Mouse (Mus musculus): Measurements from ENCODE around the gene Olfr325.
"Not testable (repeated sequence)": the region's sequence is repeated elsewhere in the genome, so short reads cannot be mapped to it uniquely, and the experiment has no call there.

Gene Olfr325

DNA sequence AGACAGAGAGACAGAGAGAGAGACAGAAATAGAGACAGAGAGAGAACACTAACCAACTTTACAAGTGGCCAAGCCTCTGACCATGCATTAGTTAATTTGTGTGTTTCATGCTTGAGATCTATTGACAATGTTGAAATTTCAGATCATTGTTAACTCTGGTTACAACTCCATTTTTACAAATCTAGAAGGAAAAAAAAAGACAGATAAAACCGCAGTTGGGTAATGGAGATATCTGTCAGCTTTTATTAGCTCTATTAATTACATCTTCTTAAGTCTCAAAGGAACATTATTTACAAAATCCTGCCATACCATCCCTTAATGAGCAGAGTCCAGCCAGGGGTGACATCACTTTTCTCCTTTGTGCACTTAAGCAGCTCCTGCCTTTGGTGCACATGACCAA, at the start of gene Olfr325:
Olfr325 (plus strand) TSS at position 301 of the 400 bp plus-strand sequence.
- DNase-seq (ENCODE audit: low read depth, low spot score) = no peak

DNA sequence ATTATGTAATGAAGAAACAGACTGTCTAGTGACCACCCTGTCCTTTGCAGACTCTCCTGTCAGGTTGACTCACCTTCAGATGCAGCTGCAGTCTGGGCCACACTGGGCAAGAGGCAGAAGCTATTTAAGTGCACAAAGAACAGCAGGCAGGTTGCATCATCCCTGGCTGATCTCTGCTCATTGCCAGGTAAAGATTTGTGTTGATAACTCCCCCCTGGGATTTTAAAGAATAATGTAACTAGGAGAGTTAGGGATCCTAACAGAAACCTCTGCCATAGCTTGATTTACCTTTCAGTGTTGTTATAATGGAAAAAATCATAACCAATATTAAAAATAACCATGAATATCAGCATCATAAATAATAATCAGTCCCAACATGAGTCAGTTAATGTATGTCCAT, 42.8 kb upstream of the Olfr325 start, which contains the start of gene Olfr330:
Olfr330 (minus strand) TSS at position 101 of the 400 bp plus-strand sequence.
- DNase-seq (ENCODE audit: low read depth, low spot score) = not testable (repeated sequence)

GRCm38 (mm10) chr11:58546322-58546721, 31.2 kb upstream of the Olfr325 start, which contains the start of gene Olfr329-ps:
Olfr329-ps (minus strand) TSS chr11:58546422.
- no peak for DNase-seq (ENCODE audit: low read depth, low spot score)

DNA sequence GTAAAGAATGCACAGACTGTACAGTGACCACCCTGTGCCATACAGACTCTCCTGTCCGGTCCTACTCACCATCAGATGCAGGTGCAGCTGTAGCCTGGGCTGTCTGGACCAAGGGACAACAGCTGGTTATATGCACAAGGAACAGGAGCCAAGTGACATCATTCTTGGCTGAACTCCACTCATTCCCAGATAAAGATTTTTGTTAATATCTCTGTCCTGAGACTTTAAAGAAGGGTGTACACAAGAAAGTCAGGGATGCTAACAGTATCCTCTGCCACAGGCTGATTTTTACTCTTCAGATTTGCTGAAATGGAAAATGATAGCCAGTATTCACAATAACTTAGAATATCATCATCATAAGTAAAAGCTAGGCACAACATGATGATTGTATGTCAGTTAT, 22.0 kb upstream of the Olfr325 start, which contains the start of gene Olfr328:
Olfr328 (minus strand) TSS at position 101 of the 400 bp plus-strand sequence.
- no peak for DNase-seq (ENCODE audit: low read depth, low spot score)

GRCm38 (mm10) chr11:58570405-58570804, 7.1 kb upstream of the Olfr325 start, which contains the start of gene Olfr224:
Olfr224 (minus strand) TSS chr11:58570553.
- no peak for DNase-seq (ENCODE audit: low read depth, low spot score)

- DNase-seq (ENCODE audit: low read depth, low spot score) = no peak
Observed at GRCm38 (mm10) chr11:58578636-58579035, 1.1 kb downstream of the Olfr325 start.

GRCm38 (mm10) chr11:58587898-58588348, 10.4 kb downstream of the Olfr325 start:
- no peak for DNase-seq (ENCODE audit: low read depth, low spot score)

DNA sequence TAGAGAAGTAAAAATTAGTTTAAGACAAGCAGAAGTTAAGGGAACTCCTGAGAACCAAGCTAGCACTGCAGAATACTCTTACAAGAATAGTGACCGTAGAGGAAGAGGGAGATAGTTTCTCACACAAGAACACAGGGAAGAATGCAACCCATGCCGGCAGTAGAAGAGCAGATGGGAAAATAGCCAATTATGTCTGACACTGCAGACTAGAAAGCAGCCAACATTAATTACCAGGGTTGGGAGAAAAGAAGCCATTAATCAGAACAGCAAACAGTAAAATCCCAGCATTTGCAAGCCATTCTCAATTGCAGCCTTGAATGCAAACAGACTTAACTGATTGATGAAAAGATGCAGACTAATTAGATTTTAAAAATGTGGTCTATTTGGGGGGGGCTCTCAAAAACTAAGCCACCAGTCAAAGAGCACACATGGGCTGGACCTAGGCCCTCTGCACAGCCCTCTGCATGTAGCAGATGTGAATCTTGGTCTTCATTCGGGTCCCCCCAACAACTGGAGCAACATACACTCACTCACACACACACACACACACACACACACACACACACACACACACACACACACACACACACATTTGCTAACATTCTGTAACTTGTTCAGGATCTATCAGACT, 11.2 kb downstream of the Olfr325 start:
- DNase-seq (ENCODE audit: low read depth, low spot score) = no peak

- DNase-seq (ENCODE audit: low read depth, low spot score) = no peak
Observed at GRCm38 (mm10) chr11:58594814-58595213, 17.3 kb downstream of the Olfr325 start, which contains the start of gene Olfr324. Olfr324 (plus strand) TSS chr11:58595114.

DNA sequence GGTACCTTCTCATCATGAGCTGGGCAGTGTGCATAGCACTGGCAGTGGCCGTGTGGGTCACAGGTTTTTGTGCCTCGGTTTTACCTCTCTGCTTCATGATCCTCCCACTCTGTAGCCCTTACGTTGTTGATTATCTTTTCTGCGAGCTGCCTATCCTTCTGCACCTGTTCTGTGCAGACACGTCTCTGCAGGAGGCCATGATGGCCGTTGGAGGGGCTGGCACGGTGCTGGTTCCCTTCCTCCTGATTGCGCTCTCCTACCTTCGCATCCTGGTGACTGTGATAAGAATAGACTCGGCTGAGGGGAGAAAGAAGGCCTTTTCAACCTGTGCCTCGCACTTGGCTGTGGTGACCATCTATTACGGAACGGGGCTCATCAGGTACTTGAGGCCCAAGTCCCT, 20.3 kb downstream of the Olfr325 start:
- DNase-seq (ENCODE audit: low read depth, low spot score) = no peak

DNA sequence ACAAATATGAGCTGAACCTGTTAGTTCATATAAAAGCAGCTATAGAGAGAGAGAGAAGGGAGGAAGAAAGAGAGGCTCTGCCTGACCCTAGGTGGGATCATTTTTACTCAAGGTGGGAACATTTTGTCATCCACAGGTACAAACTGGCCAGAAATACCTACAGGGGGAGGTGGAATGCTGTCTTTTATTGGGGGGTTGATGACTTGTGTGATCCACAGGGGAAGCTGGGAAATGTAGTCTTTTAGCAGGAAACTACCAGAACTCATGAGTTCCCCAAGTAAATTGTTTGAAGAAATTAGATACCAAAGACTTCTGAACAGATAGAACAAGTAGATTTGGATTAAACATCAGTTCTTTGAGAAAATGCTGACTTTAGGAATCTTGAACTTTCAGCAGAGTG, 24.5 kb downstream of the Olfr325 start:
- no peak for DNase-seq (ENCODE audit: low read depth, low spot score)

DNA sequence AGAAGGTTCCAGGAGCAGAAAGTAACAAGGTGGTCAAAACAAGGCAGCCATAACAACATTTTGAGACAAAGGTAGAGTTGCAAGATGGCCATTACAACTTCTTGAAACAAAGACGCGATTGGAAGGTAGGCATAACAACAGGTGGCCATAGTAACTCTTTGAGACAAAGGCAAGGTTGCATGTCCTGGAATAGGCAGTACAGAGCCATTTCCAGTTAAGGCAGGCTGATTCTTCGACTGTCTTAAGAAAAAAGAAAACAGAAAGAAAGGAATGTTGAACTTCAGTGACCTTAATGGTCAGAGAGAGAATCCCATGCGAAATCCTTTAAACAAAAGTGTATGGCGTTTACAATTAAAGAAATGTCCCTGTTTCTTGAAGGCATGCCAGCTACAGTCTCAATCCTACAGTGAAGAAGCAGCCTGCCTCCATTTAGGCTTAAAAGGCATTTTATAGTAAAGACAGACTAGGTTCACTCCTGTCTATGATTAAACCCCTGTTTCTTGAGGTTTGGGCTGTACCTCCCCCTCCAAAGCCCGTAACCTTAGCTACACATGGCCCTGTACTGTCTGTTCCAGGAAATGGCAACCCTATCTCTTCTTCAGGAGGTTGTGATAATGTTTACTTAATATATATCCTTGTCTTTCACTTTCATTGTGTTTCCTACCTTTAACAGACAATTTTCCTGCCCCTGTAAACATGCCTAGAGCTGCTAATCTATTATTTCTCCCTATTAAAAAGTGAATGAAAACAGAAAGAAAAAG, 25.4 kb downstream of the Olfr325 start:
- no peak for DNase-seq (ENCODE audit: low read depth, low spot score)

DNA sequence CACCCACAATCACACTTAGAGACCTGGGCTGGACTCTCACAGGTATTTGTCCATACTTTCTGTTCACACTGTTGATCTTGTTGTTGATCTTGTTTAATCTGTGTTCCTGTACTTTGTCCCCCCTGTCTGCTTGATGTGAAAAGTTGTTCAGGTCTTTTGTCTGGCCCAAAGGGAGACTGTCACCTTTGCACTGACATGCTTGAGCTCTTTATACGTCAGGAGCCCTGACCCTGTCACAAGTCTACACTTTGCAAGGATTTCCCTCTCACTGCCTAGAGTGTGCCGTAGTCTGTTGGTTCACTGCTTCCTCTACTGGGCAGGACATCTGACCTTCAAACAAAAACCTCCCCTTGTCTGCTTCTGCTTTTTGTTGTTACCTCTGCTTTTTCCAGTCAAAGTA, 27.2 kb downstream of the Olfr325 start:
- DNase-seq (ENCODE audit: low read depth, low spot score) = no peak

- DNase-seq (ENCODE audit: low read depth, low spot score) = no peak
Observed at GRCm38 (mm10) chr11:58605228-58605627, 27.7 kb downstream of the Olfr325 start.

DNA sequence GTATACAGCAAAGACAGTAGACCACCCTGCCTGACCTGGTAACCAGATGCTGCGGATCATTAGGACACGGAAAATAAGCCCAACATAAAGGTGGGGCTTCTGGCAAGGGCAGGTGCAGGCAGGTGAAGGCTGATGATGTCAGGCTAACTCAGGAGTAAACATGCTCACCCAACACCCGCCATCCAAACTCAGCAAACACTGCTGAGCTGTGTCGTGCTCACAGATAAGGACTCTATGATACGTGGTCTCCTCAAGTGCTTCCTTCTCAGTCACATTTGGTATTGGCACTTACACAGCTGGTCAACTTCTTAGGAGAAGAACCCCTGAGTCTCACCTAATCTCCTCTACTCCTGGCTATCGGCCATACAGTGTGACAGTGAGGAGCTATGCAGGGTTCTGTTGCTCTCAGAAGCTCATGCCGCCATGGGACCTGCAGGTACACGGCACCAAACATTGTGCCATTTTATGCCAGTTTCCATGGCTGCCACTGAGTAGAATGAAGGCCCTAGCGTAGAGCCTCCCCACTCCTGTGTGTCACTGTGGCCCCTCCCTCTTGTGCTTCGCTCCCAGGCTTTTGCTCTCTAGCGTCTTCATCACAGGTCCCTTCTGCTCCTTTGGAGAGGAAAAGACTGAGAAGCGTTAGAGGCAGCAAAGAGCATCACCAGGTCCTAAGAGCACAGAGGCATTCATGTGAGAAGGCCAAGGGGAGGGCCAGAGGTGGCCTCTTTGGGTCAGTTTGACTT, 28.8 kb downstream of the Olfr325 start:
- DNase-seq (ENCODE audit: low read depth, low spot score) = no peak

DNA sequence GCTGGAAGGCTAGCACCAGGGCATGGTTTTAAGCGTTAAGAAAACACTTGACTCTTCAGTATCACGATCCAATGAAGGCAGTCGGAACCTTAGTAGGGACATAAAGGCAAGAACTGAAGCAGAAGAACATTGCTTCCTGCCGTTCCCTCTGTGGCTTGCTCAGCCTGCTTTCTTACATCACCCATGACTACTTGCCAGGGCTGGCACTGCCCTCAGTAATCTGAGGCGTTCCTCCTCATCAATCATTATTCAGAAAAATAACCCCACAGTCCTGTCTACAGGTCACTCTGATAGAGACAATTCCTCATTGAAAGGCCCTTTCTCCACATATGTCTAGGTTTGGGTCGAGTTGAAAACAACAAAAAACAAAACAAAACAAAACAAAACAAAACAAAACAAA, 29.5 kb downstream of the Olfr325 start:
- no peak for DNase-seq (ENCODE audit: low read depth, low spot score)

DNA sequence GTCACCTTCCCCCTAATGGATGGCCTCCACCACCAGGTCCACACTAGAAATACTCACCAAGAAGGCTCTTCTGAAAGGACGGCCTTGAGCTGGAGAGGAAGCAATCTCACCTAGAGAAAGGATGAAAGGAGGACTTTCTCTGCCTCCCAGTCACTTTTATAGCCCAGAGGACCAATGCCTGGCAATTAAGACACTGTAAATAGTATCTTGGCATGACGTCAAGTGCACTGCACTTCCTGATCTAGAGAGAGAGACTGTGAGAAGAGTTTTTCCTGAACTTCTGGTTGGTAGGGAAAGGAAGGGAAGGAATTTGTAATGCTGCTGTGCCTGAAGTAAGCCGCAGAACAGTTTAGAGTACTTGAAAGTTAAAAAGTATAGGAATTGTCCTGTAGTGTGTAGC, 35.8 kb downstream of the Olfr325 start:
- DNase-seq (ENCODE audit: low read depth, low spot score) = no peak

DNA sequence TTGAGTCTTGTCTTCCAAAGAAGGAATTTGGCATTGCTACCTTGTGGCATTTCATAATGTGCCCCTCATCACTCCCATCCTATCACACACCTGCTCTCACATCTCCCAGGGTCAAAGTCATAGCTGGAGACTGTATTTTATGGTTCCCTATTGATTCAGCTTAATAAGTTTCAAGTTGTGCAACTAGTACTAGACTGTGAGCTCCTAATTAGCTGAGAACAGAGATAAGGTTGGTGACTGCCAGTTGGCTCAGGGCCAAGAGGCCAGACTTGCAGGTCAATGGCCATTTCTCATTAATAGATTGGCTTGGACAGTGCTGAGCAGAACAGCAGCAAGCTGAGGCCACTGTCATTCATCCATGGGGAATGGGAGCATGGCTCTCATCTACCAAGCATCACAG, 37.0 kb downstream of the Olfr325 start:
- no peak for DNase-seq (ENCODE audit: low read depth, low spot score)

GRCm38 (mm10) chr11:58615975-58616374, 38.4 kb downstream of the Olfr325 start, which contains the start of gene 2210407C18Rik:
2210407C18Rik (minus strand) TSS chr11:58616075.
- no peak for DNase-seq (ENCODE audit: low read depth, low spot score)

- no peak for DNase-seq (ENCODE audit: low read depth, low spot score)
Observed at GRCm38 (mm10) chr11:58618369-58618768, 40.8 kb downstream of the Olfr325 start.

GRCm38 (mm10) chr11:58618793-58619192, 41.3 kb downstream of the Olfr325 start:
- no peak for DNase-seq (ENCODE audit: low read depth, low spot score)

DNA sequence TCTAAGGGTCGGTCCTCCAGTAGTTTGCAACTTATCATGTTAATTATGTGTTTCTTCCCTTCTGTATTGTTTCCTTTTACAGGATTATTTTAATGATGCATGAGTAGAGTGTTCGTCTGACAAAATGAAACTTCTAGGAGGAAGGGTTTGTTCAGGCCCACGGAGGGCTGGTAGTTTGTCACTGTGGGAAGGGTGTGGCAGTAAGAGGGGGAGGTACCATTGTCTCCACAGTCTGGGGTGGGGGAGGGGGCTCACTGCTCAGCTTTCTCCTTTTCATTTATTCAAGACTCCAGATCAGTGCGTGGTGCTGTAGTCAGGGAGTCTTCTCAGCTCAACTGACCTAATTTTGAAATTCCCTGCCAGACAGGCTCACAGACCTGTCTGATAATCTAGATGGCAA, 48.6 kb downstream of the Olfr325 start:
- DNase-seq (ENCODE audit: low read depth, low spot score) = no peak
